Mouse (Mus musculus) hindbrain, postnatal 0 days (tissue): ENCODE results near the gene Arid5a. TPM values are rescaled to one million over a fixed set of nuclear protein-coding genes. Genes with fewer than 3 reads are reported as not detected.

Source experiments
- ATAC-seq: fragments of 200-750 bp; cut with Nextera tagmentation; 2 replicates; pipeline ENCODE4 v1.8.0; 2017; ENCODE audit warnings: mild to moderate bottlenecking, moderate TSS enrichment, moderate library complexity
- DNase-seq: peaks from one replicate; pipeline ENCODE4 v3.0.0-alpha.2; 2015; ENCODE audit warnings: low spot score
- H3K27ac ChIP-seq: fragments of 300-500 bp; sonication (generic); 2 replicates; pipeline ENCODE4 v1.5.1; 2014; ENCODE audit warnings: mild to moderate bottlenecking
- H3K27me3 ChIP-seq: fragments of 300-500 bp; sonication (generic); 2 replicates; pipeline ENCODE4 v1.6.1; 2014; ENCODE audit warnings: low read length, mixed read lengths; ENCODE audit not compliant: insufficient read depth
- H3K36me3 ChIP-seq: fragments of 300-500 bp; sonication (generic); 2 replicates; pipeline ENCODE4 v1.6.1; 2014; ENCODE audit warnings: low read length, mixed read lengths; ENCODE audit not compliant: insufficient read depth
- H3K4me1 ChIP-seq: fragments of 300-500 bp; sonication (generic); 2 replicates; pipeline ENCODE4 v1.6.1; 2014; ENCODE audit warnings: antibody characterized with exemption, low read length, mixed read lengths; ENCODE audit not compliant: insufficient read depth
- H3K4me2 ChIP-seq: fragments of 300-500 bp; sonication (generic); 2 replicates; pipeline ENCODE4 v1.6.1; 2014; ENCODE audit warnings: low read depth, mild to moderate bottlenecking, low read length, moderate library complexity, mixed read lengths
- H3K4me3 ChIP-seq: fragments of 300-500 bp; sonication (generic); 2 replicates; pipeline ENCODE4 v1.5.1; 2014; ENCODE audit warnings: low read length
- H3K9ac ChIP-seq: fragments of 300-500 bp; sonication (generic); replicated peaks from 2 replicates; pipeline ENCODE4 v1.6.1; 2014; ENCODE audit warnings: mild to moderate bottlenecking, low read length, moderate library complexity, mixed read lengths
- H3K9me3 ChIP-seq: fragments of 300-500 bp; sonication (generic); 2 replicates; pipeline ENCODE4 v1.6.1; 2016; ENCODE audit warnings: low read length, mixed read lengths
- CTCF ChIP-seq: IDR thresholded peaks from 2 replicates; pipeline ENCODE4 v1.5.1; 2016; ENCODE audit warnings: antibody characterized with exemption, control low read depth, low read depth
- WGBS: fragments of 180-500 bp; shearing (Covaris S2); extraction: QIAGEN DNeasy Blood & Tissue Kit; methylation state at CpG from one replicate; pipeline ENCODE4 v1.1.7; 2014; 5-methylcytosine and 5-hydroxymethylcytosine counted together
- polyA plus RNA-seq: library from polyadenylated mRNA; unstranded; fragments of >200 nt; fragmentation: Nextera tagmentation; extraction: Ambion mirVana; gene quantifications from 2 replicates; pipeline ENCODE4 v1.2.1, GENCODE M21; 2015
- total RNA-seq: library from RNA; depleted of rRNA; stranded (reverse); fragments of >200 nt; gene quantifications from 2 replicates; pipeline ENCODE4 v1.2.3, GENCODE M21; 2014

The Arid5a gene
- total and polyA plus RNA-seq, 2 experiments from 2014 or later = 8.4 to 10.1 TPM

DNA sequence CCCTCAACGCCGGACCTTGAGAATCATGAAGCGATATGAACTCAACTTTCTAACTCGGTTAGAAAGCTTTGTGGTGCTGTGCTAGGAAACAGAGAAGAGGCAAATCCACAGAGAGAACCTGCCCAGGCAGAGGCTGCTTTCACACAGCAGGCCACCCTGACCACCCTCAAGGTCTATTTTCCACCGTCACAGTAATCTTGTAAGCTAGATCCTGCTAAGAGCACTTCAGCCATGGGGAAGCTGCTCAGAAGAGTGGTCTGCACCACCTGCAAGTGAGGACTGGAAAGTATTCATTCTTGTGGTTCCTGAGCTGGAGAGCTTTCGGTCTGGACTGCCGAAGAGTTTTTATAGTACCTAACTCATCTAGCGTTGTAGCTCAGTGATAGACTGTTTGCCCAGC is 5.3 kb upstream of the Arid5a start:
- ATAC-seq (no peak), DNase-seq (no peak)
- H3K9ac ChIP-seq = no peak overlapping the region
- no peaks in the 10 kb centered on the region for H3K4me1 ChIP-seq
- no peak for TF ChIP-seq CTCF
- H3K9me3 ChIP-seq = no peaks in the 10 kb centered on the region
- no peak overlapping the region for H3K4me2 ChIP-seq
- no peaks in the 10 kb centered on the region for H3K36me3 ChIP-seq
- no peaks in the 10 kb centered on the region for H3K27me3 ChIP-seq
- H3K4me3 ChIP-seq = no peak overlapping the region
- H3K27ac ChIP-seq = no peak overlapping the region
- WGBS = 79% methylated on average over 8 of the region's 8 CpGs

DNA sequence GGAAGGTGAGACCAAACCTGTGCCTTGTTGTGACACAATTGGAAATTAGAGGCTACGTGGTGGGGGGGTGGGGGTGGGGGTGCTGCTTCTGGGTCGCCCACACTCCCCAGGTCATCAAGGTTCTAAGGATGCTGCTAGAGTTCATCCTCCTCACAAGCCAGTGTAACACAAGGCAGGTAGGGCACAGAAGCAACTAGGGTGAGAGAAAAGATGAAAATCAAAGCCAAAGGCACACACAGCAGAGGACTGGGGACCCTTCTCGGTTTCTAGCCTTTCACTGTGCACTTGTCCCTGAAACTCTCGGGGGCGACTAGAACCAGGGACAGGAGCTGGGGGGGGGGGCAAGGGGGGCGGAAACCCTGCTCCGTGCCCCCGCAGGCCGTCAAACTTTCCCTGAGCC is 4.6 kb upstream of the Arid5a start:
- Histone ChIP-seq H3K4me3 (peak overlapping the region; percentile 30), H3K4me1 (0 out of 2 replicates have a peak, but pooled peaks cover under 1% of the 10 kb centered on the region), H3K27ac (no peak overlapping the region), H3K4me2 (peak overlapping the region; percentile 74), H3K36me3 (no peaks in the 10 kb centered on the region), H3K27me3 (no peaks in the 10 kb centered on the region), H3K9ac (peak overlapping the region; percentile 40), H3K9me3 (no peaks in the 10 kb centered on the region)
- no peak for DNase-seq
- no peak for TF ChIP-seq CTCF
- 14% methylated on average over 9 of the region's 9 CpGs for WGBS
- ATAC-seq = no peak

DNA sequence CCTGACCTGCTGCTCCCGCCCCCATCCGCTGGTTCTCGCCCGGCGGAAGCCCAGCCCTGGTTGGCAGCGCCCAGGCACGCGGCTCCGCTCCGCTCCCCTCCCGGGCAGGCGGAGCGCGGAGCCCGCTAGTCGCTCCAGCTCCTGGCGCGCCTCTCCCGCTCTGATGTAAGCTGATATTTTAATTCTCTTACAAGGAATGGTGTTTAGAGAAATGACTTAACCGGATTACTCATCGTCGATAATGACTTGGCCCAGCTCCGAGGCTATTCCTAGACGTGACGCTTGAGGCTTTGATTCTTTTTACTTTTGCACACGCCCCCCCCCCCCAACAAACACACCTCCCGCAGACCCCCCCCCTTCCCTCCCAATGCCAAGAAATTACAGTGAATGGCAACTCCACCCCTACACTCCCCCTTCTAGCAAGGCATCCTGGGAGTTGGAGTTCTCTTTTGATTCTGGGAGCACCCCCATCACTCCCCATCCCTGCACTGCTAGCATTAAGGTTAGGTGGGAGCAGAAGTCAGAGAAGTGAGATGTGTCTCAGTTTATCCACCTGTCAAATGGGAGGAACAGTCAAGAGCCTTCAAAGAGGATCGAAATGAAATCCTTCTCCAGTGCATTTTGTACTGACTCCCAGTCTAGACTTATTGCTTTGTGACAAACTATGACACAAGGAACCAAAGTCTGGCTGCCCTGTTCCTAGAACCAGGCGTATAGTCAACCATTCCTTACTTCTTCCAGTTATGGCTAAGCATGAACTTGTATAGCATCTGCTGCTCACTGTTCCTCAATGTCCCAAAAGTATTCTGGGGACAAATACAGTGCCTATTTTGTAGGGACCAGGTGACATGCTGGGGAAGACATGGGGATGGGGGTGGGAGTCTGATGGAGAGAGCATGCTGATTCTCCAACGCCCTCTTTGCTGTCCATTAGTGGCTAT is 3.9 kb upstream of the Arid5a start:
- Histone ChIP-seq H3K27me3 (no peaks in the 10 kb centered on the region), H3K9ac (peak overlapping the region; percentile 40), H3K9me3 (no peaks in the 10 kb centered on the region), H3K4me2 (peak overlapping the region; percentile 74), H3K27ac (no peak overlapping the region), H3K4me1 (peaks cover 8% of the 10 kb centered on the region; the same call in 1 of the 2 replicates), H3K4me3 (peak overlapping the region; percentile 30), H3K36me3 (no peaks in the 10 kb centered on the region)
- ATAC-seq (peak; percentile 64), DNase-seq (peak; percentile 79)
- no peak for TF ChIP-seq CTCF
- 9% methylated on average over 30 of the region's 30 CpGs for WGBS

DNA sequence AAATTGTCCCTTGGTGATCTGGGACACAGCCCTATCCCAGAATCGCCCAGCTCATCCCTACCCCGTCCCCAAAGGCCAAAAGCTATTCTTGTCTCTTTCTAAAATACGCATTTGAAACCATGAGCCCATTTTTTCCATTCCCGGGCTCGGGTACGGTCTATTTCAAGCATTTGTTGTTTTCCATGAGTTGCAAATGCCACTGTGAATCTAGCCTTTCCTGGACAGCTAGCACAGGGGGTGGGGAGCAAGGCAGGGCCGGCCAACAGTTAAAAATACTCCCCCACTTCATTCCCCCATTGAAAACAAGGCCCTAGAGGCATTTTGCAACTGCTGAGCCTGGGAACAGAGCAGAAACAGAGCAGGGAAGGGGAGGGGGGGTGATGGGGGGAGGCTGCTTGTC is 2.8 kb upstream of the Arid5a start:
- Histone ChIP-seq H3K9ac (no peak overlapping the region), H3K27ac (no peak overlapping the region), H3K4me3 (no peak overlapping the region), H3K27me3 (no peaks in the 10 kb centered on the region), H3K36me3 (no peaks in the 10 kb centered on the region), H3K4me2 (no peak overlapping the region), H3K9me3 (no peaks in the 10 kb centered on the region), H3K4me1 (peaks cover 8% of the 10 kb centered on the region; the same call in 1 of the 2 replicates)
- no peak for ATAC-seq
- DNase-seq = no peak
- TF ChIP-seq CTCF = no peak
- 67% methylated on average over 7 of the region's 7 CpGs for WGBS

DNA sequence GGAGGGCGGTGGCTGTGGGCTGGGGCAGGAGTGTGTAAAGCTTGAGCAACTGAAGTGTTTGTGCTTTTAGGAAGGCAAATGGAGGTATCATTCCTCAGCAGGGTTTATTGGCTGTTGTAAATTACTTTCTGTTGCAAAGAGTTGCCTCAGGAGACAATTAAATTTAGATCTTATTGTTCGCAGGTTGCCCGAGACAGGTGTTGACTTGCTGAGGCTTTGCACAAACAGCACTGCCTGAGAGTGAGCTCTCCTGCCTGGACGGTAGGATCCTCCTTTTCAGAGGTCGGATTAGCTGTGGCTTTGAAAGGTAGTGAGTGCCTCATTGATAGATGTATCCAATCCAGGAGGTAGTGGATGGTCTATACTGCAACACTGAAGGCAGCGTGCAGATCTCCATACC is 1.4 kb upstream of the Arid5a start:
- Histone ChIP-seq H3K27me3 (no peaks in the 10 kb centered on the region), H3K36me3 (no peaks in the 10 kb centered on the region), H3K9me3 (no peaks in the 10 kb centered on the region), H3K27ac (no peak overlapping the region), H3K4me1 (peaks cover 8% of the 10 kb centered on the region; the same call in 1 of the 2 replicates), H3K4me3 (no peak overlapping the region), H3K9ac (no peak overlapping the region), H3K4me2 (no peak overlapping the region)
- no peak for ATAC-seq
- no peak for TF ChIP-seq CTCF
- WGBS = 81% methylated on average over 6 of the region's 6 CpGs
- DNase-seq = no peak

DNA sequence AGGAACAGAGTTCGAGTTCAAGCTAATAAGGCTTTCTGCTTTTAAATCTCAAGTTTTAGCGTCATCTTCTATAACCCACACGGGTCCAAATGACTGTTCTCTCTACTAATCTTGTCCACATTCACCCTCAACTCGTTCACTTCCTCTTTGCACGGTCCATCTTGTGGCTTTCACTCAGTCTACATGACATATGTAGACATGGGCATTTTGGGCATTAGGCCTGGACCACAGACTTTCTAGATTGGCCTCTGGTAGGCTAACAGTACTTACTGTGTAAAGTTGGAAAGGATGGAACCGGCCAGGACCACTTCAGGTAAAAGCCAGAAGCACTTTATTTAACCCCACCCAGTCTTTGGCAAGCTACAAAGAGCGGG is 425 bp upstream of the Arid5a start:
- Histone ChIP-seq H3K4me3 (no peak overlapping the region), H3K27me3 (no peaks in the 10 kb centered on the region), H3K27ac (no peak overlapping the region), H3K4me2 (no peak overlapping the region), H3K4me1 (peaks cover 8% of the 10 kb centered on the region; the same call in 1 of the 2 replicates), H3K36me3 (no peaks in the 10 kb centered on the region), H3K9ac (no peak overlapping the region), H3K9me3 (no peaks in the 10 kb centered on the region)
- no peak for TF ChIP-seq CTCF
- peak; percentile 1; the same call in 1 of the 2 replicates for ATAC-seq
- WGBS = 69% methylated on average over 7 of the region's 7 CpGs
- DNase-seq = no peak

DNA sequence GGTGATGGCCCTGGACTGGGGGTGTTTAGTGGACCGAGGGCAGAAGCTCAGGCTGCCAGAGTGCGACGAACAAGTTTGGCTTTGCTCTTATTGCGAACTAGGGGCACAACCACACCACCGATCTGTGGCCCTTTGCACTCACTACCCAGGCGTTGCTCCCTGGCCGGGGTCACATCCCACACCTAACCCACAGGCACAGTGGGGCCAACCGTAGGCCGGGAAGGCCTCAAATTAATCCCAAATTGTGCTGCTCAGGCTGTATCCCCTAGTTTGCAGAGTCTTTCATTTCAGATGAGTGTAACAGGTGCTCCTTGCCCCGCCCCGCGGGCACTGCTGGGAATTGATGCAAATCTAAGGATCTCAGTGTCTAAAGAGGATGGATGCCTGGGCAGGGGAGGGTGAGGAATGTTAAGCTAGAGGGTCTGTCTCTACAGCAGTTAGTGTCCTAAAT is 943 bp downstream of the Arid5a start:
- WGBS = 7% methylated on average over 12 of the region's 12 CpGs
- Histone ChIP-seq H3K27me3 (no peaks in the 10 kb centered on the region), H3K9me3 (no peaks in the 10 kb centered on the region), H3K36me3 (no peaks in the 10 kb centered on the region), H3K4me3 (peak overlapping the region; percentile 56), H3K4me1 (peaks cover 8% of the 10 kb centered on the region; the same call in 1 of the 2 replicates), H3K27ac (no peak overlapping the region; the same call in 1 of the 2 replicates), H3K9ac (peak overlapping the region; percentile 67; the same call in 1 of the 2 replicates), H3K4me2 (peak overlapping the region; percentile 92)
- DNase-seq (no peak), ATAC-seq (no peak)
- no peak for TF ChIP-seq CTCF
